ENCODE assay signal across 9 mouse cellular contexts in the genomic region with DNA sequence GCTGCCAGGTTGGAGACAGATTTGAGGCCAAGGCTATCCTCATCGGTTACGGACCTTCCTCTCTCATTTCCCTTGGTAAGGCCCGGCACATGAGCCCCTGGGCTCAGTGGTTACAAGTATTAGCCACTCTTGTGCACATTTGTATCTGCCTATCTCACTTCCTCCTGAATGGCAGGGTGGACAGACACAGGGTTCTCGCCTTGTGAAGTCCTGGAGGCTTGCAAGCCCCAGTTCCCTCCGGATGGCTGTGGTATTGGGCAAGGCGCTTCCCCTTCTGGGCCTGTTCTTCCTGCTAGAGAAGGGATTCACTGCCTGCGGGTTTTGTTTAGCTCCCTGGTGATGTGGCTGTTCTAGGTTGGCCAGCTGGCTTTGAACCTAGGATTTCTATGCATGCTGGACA. TPM values are rescaled to one million over a fixed set of nuclear protein-coding genes. Genes with fewer than 3 reads are reported as not detected.
DNase-seq lines count a peak whose midpoint lies in the region; ATAC-seq and TF ChIP-seq lines count a peak whose summit lies in the region.
"Had no signal": no experiment of that assay in that cellular context is flagged by ENCODE, and none has a peak within 500 bp of the region (broad histone marks: within the 10 kb centered on the region; RNA-seq: fewer than 3 reads in every experiment).

No protein-coding gene starts in this region.

- no peaks in the 10 kb centered on the region for H3K36me3 ChIP-seq in heart, embryonic 15.5 days

- 72% methylated on average over 7 of the region's 7 CpGs for WGBS in heart, embryonic 15.5 days

- no peak for ATAC-seq in heart, embryonic 15.5 days (replicated peaks; ENCODE audit: insufficient number of reproducible peaks, insufficient read depth, low FRiP score, low read depth)
- peak; percentile 41 for ATAC-seq in monocyte, adult 5-6 weeks (replicated peaks; ENCODE audit: insufficient number of reproducible peaks, low FRiP score, low TSS enrichment, poor library complexity, severe bottlenecking)

- H3K4me2 ChIP-seq in heart, embryonic 15.5 days, result peak overlapping the region; percentile 19

- DNase-seq in adrenal gland, adult 2 months, result peak; percentile 60
- no peak for DNase-seq in adrenal gland, postnatal 4 days (ENCODE audit: low spot score in 2 of 2)
- no peak for DNase-seq in left cerebral cortex, adult 2 months (ENCODE audit: extremely low spot score in 1 of 2, low spot score in 2 of 2)
- DNase-seq in left cerebral cortex, postnatal 4 days, result no peak
- no peak for DNase-seq in thymus, postnatal 25 days
- DNase-seq in spleen, postnatal 10 days (ENCODE audit: low spot score in 2 of 2), result no peak
- DNase-seq: cerebellum, adult 11 months had no signal

- peak overlapping the region; percentile 33; the same call in 1 of the 2 replicates for H3K27ac ChIP-seq in left cerebral cortex, adult 2 months
- H3K27ac ChIP-seq in heart, embryonic 15.5 days, result peak overlapping the region; percentile 74

- H3K4me1 ChIP-seq in heart, embryonic 15.5 days (replicated peaks), result peaks cover 77% of the 10 kb centered on the region

- H3K4me3 ChIP-seq in left cerebral cortex, adult 2 months, result no peak overlapping the region
- no peak overlapping the region for H3K4me3 ChIP-seq in heart, embryonic 15.5 days

- H3K27me3 ChIP-seq in heart, embryonic 15.5 days, result no peaks in the 10 kb centered on the region

- H3K9me3 ChIP-seq in heart, embryonic 15.5 days (replicated peaks), result no peaks in the 10 kb centered on the region

- intact Hi-C loops in left cerebral cortex, adult 2 months (cut with DNase I), result no loop called here
- intact Hi-C loops in left cerebral cortex, postnatal 4 days (cut with DNase I), result no loop called here

- no peak for TF ChIP-seq CTCF in left cerebral cortex, adult 2 months (IDR thresholded peaks at IDR 0.05)

- no peak overlapping the region; the same call in 1 of the 2 replicates for H3K9ac ChIP-seq in heart, embryonic 15.5 days

RNA-seq across cellular contexts. Expression of gene Tpst2, which starts 3.7 kb away (rescaled TPM):
- total RNA-seq in adrenal gland, adult 2 months (2021), result 100 to 1,000 TPM; 154 to 322 TPM
- polyA plus RNA-seq in adrenal gland, adult 2 months (2012; rRNA removed), result 222 and 270 TPM in 2 replicates
- total RNA-seq in adrenal gland, postnatal 4 days (2021), result 100 to 1,000 TPM; 135 to 140 TPM
- total RNA-seq in left cerebral cortex, adult 2 months (2021), result 10 to 100 TPM; 37.5 to 41.9 TPM
- total RNA-seq in left cerebral cortex, postnatal 4 days (2021), result 10 to 100 TPM; 25.5 to 28.8 TPM
- polyA plus RNA-seq in heart, embryonic 15.5 days (2015; fragmentation: Nextera tagmentation; extraction: Ambion mirVana), result 38.5 and 47.8 TPM in 2 replicates
- total RNA-seq in monocyte, adult 5-6 weeks (2017), result 60.8 to 104 TPM (median 99.4 TPM) in 3 replicates

RNA-seq across cellular contexts. Expression of gene Crybb1, which starts 24.5 kb away (rescaled TPM):
- total RNA-seq in adrenal gland, adult 2 months (2021), result 1 to 10 TPM; 2.9 to 3.2 TPM
- 5.3 and 6.7 TPM in 2 replicates for polyA plus RNA-seq in adrenal gland, adult 2 months (2012; rRNA removed)
- 1 to 10 TPM; 2.0 to 3.0 TPM for total RNA-seq in adrenal gland, postnatal 4 days (2021)
- 1 to 10 TPM; 6.9 to 7.4 TPM for total RNA-seq in left cerebral cortex, adult 2 months (2021)
- total RNA-seq in left cerebral cortex, postnatal 4 days (2021), result 1 to 10 TPM; 3.5 to 5.6 TPM
- polyA plus RNA-seq in heart, embryonic 15.5 days (2015; fragmentation: Nextera tagmentation; extraction: Ambion mirVana), result 1.6 and 2.1 TPM in 2 replicates
- total RNA-seq in monocyte, adult 5-6 weeks (2017), result not detected in 3 replicates

RNA-seq across cellular contexts. Expression of gene Cryba4, which starts 27.8 kb away (rescaled TPM):
- 10 to 100 TPM; 70.5 to 74.9 TPM for total RNA-seq in adrenal gland, adult 2 months (2021)
- polyA plus RNA-seq in adrenal gland, adult 2 months (2012; rRNA removed), result 58.4 and 91.5 TPM in 2 replicates
- 1 to 10 TPM; 3.8 to 4.2 TPM for total RNA-seq in adrenal gland, postnatal 4 days (2021)
- under 1 TPM in 1 of 2 experiments, not detected in 1; 0.49 TPM for total RNA-seq in left cerebral cortex, adult 2 months (2021)
- under 1 TPM; 0.50 to 0.54 TPM for total RNA-seq in left cerebral cortex, postnatal 4 days (2021)
- polyA plus RNA-seq in heart, embryonic 15.5 days (2015; fragmentation: Nextera tagmentation; extraction: Ambion mirVana), result 1.2 and 1.4 TPM in 2 replicates
- total RNA-seq in monocyte, adult 5-6 weeks (2017), result 1.8 to 2.1 TPM in 2 of 3 replicates, not detected in the other

RNA-seq across cellular contexts. Expression of gene Tfip11, which starts 46.0 kb away (rescaled TPM):
- 10 to 100 TPM; 30.3 to 38.7 TPM for total RNA-seq in adrenal gland, adult 2 months (2021)
- polyA plus RNA-seq in adrenal gland, adult 2 months (2012; rRNA removed), result 36.6 and 38.1 TPM in 2 replicates
- total RNA-seq in adrenal gland, postnatal 4 days (2021), result 10 to 100 TPM; 35.9 to 43.0 TPM
- total RNA-seq in left cerebral cortex, adult 2 months (2021), result 10 to 100 TPM; 43.0 to 45.0 TPM
- total RNA-seq in left cerebral cortex, postnatal 4 days (2021), result 10 to 100 TPM; 33.2 to 34.9 TPM
- 15.2 and 19.6 TPM in 2 replicates for polyA plus RNA-seq in heart, embryonic 15.5 days (2015; fragmentation: Nextera tagmentation; extraction: Ambion mirVana)
- total RNA-seq in monocyte, adult 5-6 weeks (2017), result 30.1 to 62.0 TPM (median 39.9 TPM) in 3 replicates

Comparison
In these comparisons a context has a peak if more than half of its experiments do, and no peak if none do; other contexts are left out.
1. RNA of gene Cryba4, which starts 27.8 kb away (total RNA-seq): 70.5 to 74.9 TPM in adrenal gland, adult 2 months; 3.8 to 4.2 TPM in adrenal gland, postnatal 4 days, 1.8 to 2.1 TPM in monocyte, adult 5-6 weeks, 0.50 to 0.54 TPM in left cerebral cortex, postnatal 4 days and 0.49 TPM in left cerebral cortex, adult 2 months; every median in the first group is over 10 times any median in the second.